Mouse (Mus musculus): ENCODE data around the gene Faap24. TPM values are rescaled to one million over a fixed set of nuclear protein-coding genes. Genes with fewer than 3 reads are reported as not detected.

Faap24 gene
- polyA plus RNA-seq (2015; fragmentation: Nextera tagmentation; extraction: Ambion mirVana), result 27.8 and 28.2 TPM in 2 replicates

- H3K9me3 ChIP-seq (replicated peaks), result no peaks in the 10 kb centered on the region
- peak within 1 kb of the TSS; percentile 77 for H3K9ac ChIP-seq
- H3K4me2 ChIP-seq, result peak within 1 kb of the TSS; percentile 85
- no peak within 1 kb of the TSS for H3K27ac ChIP-seq
- peak within 1 kb of the TSS; percentile 68 for H3K4me3 ChIP-seq
- no peaks in the 10 kb centered on the region for H3K27me3 ChIP-seq
- WGBS, result under 1% methylated on average over 28 of the region's 28 CpGs
- peaks cover 24% of the 10 kb centered on the region for H3K4me1 ChIP-seq
- peaks cover 53% of the 10 kb centered on the region for H3K36me3 ChIP-seq (ENCODE audit: poor library complexity, severe bottlenecking)
- peak; percentile 100 for ATAC-seq
Measured at GRCm38 (mm10) chr7:35396542-35397168, at the start of gene Faap24, which contains the start of gene Cep89. TSS of gene Faap24 (minus strand) at chr7:35396836. TSS of gene Cep89 (plus strand) at chr7:35397035.

- no peaks in the 10 kb centered on the region for H3K9me3 ChIP-seq (replicated peaks)
- no peak overlapping the region for H3K4me3 ChIP-seq
- peaks cover 89% of the 10 kb centered on the region for H3K36me3 ChIP-seq (ENCODE audit: poor library complexity, severe bottlenecking)
- WGBS, result 76% methylated on average over 9 of the region's 9 CpGs
- no peaks in the 10 kb centered on the region for H3K4me1 ChIP-seq
- H3K27me3 ChIP-seq, result no peaks in the 10 kb centered on the region
- H3K27ac ChIP-seq, result no peak overlapping the region
- no peak overlapping the region for H3K4me2 ChIP-seq
- ATAC-seq, result no peak
- H3K9ac ChIP-seq, result no peak overlapping the region
Measured at GRCm38 (mm10) chr7:35435266-35435665, 38.6 kb upstream of the Faap24 start.

- H3K9me3 ChIP-seq (replicated peaks), result no peaks in the 10 kb centered on the region
- no peak overlapping the region for H3K4me2 ChIP-seq
- no peaks in the 10 kb centered on the region for H3K4me1 ChIP-seq
- no peak overlapping the region for H3K9ac ChIP-seq
- 93% methylated on average over 10 of the region's 10 CpGs for WGBS
- ATAC-seq, result no peak
- H3K27ac ChIP-seq, result no peak overlapping the region
- no peaks in the 10 kb centered on the region for H3K27me3 ChIP-seq
- peaks cover 88% of the 10 kb centered on the region for H3K36me3 ChIP-seq (ENCODE audit: poor library complexity, severe bottlenecking)
- no peak overlapping the region for H3K4me3 ChIP-seq
Measured at GRCm38 (mm10) chr7:35428146-35428545, 31.5 kb upstream of the Faap24 start.

GRCm38 (mm10) chr7:35423071-35423470 is 26.4 kb upstream of the Faap24 start:
- Histone ChIP-seq H3K4me2 (no peak overlapping the region), H3K27me3 (no peaks in the 10 kb centered on the region), H3K9me3 (replicated peaks) (no peaks in the 10 kb centered on the region), H3K4me1 (no peaks in the 10 kb centered on the region), H3K27ac (no peak overlapping the region), H3K4me3 (no peak overlapping the region), H3K36me3 (ENCODE audit: poor library complexity, severe bottlenecking) (peaks cover 87% of the 10 kb centered on the region), H3K9ac (no peak overlapping the region)
- WGBS, result 95% methylated on average over 10 of the region's 10 CpGs
- ATAC-seq, result no peak

GRCm38 (mm10) chr7:35416654-35416948 is 20.0 kb upstream of the Faap24 start:
- no peak for ATAC-seq
- Histone ChIP-seq H3K36me3 (ENCODE audit: poor library complexity, severe bottlenecking) (peaks cover 94% of the 10 kb centered on the region), H3K4me3 (no peak overlapping the region), H3K9me3 (replicated peaks) (no peaks in the 10 kb centered on the region), H3K27ac (no peak overlapping the region), H3K9ac (no peak overlapping the region), H3K4me1 (no peaks in the 10 kb centered on the region), H3K4me2 (no peak overlapping the region), H3K27me3 (no peaks in the 10 kb centered on the region)
- WGBS, result 90% methylated on average over 5 of the region's 5 CpGs

GRCm38 (mm10) chr7:35415801-35416653 is 19.4 kb upstream of the Faap24 start:
- no peaks in the 10 kb centered on the region for H3K4me1 ChIP-seq
- peaks cover 94% of the 10 kb centered on the region for H3K36me3 ChIP-seq (ENCODE audit: poor library complexity, severe bottlenecking)
- WGBS, result 89% methylated on average over 9 of the region's 9 CpGs

GRCm38 (mm10) chr7:35415226-35415625 is 18.6 kb upstream of the Faap24 start:
- no peaks in the 10 kb centered on the region for H3K27me3 ChIP-seq
- H3K4me3 ChIP-seq, result no peak overlapping the region
- no peak overlapping the region for H3K27ac ChIP-seq
- H3K4me1 ChIP-seq, result no peaks in the 10 kb centered on the region
- H3K36me3 ChIP-seq (ENCODE audit: poor library complexity, severe bottlenecking), result peaks cover 94% of the 10 kb centered on the region
- ATAC-seq, result no peak
- no peak overlapping the region for H3K9ac ChIP-seq
- H3K4me2 ChIP-seq, result no peak overlapping the region
- no peaks in the 10 kb centered on the region for H3K9me3 ChIP-seq (replicated peaks)
- 77% methylated on average over 5 of the region's 5 CpGs for WGBS

More at GRCm38 (mm10) chr7:35415801-35416653, 19.4 kb upstream of the Faap24 start:
- Histone ChIP-seq H3K9me3 (replicated peaks) (no peaks in the 10 kb centered on the region), H3K27ac (no peak overlapping the region), H3K9ac (no peak overlapping the region), H3K4me3 (no peak overlapping the region), H3K4me2 (no peak overlapping the region), H3K27me3 (no peaks in the 10 kb centered on the region)
- no peak for ATAC-seq

- Histone ChIP-seq H3K9ac (no peak overlapping the region), H3K4me2 (no peak overlapping the region), H3K4me1 (peaks cover 14% of the 10 kb centered on the region), H3K27ac (no peak overlapping the region), H3K27me3 (no peaks in the 10 kb centered on the region), H3K9me3 (replicated peaks) (no peaks in the 10 kb centered on the region), H3K36me3 (ENCODE audit: poor library complexity, severe bottlenecking) (peaks cover 73% of the 10 kb centered on the region), H3K4me3 (no peak overlapping the region)
- ATAC-seq, result no peak
- WGBS, result 88% methylated on average over 4 of the region's 4 CpGs
Measured at GRCm38 (mm10) chr7:35401169-35401568, 4.5 kb upstream of the Faap24 start.

GRCm38 (mm10) chr7:35395734-35396456 is 741 bp downstream of the Faap24 start:
- Histone ChIP-seq H3K9me3 (replicated peaks) (no peaks in the 10 kb centered on the region), H3K4me1 (peaks cover 24% of the 10 kb centered on the region), H3K9ac (peak overlapping the region; percentile 69), H3K27ac (no peak overlapping the region), H3K4me3 (peak overlapping the region; percentile 68), H3K36me3 (ENCODE audit: poor library complexity, severe bottlenecking) (peaks cover 46% of the 10 kb centered on the region), H3K27me3 (no peaks in the 10 kb centered on the region), H3K4me2 (peak overlapping the region; percentile 83)
- 15% methylated on average over 17 of the region's 17 CpGs for WGBS
- ATAC-seq, result peak; percentile 8; the same call in 1 of the 2 replicates

GRCm38 (mm10) chr7:35392935-35393334 is 3.7 kb downstream of the Faap24 start:
- 67% methylated on average over 5 of the region's 5 CpGs for WGBS
- Histone ChIP-seq H3K27ac (no peak overlapping the region), H3K9me3 (replicated peaks) (no peaks in the 10 kb centered on the region), H3K9ac (no peak overlapping the region), H3K4me2 (no peak overlapping the region), H3K36me3 (ENCODE audit: poor library complexity, severe bottlenecking) (peaks cover 25% of the 10 kb centered on the region), H3K27me3 (no peaks in the 10 kb centered on the region), H3K4me1 (peaks cover 17% of the 10 kb centered on the region), H3K4me3 (no peak overlapping the region)
- no peak for ATAC-seq

GRCm38 (mm10) chr7:35388694-35389093 is 7.9 kb downstream of the Faap24 start:
- no peak for ATAC-seq
- no peak overlapping the region for H3K4me3 ChIP-seq
- no peaks in the 10 kb centered on the region for H3K9me3 ChIP-seq (replicated peaks)
- no peaks in the 10 kb centered on the region for H3K27me3 ChIP-seq
- H3K36me3 ChIP-seq (ENCODE audit: poor library complexity, severe bottlenecking), result peaks cover 13% of the 10 kb centered on the region
- H3K9ac ChIP-seq, result no peak overlapping the region
- H3K27ac ChIP-seq, result no peak overlapping the region
- H3K4me2 ChIP-seq, result no peak overlapping the region
- WGBS, result 83% methylated on average over 6 of the region's 6 CpGs
- H3K4me1 ChIP-seq, result no peaks in the 10 kb centered on the region

GRCm38 (mm10) chr7:35386525-35386952 is 10.1 kb downstream of the Faap24 start:
- no peak overlapping the region for H3K4me2 ChIP-seq
- no peak for ATAC-seq
- no peaks in the 10 kb centered on the region for H3K36me3 ChIP-seq (ENCODE audit: poor library complexity, severe bottlenecking)
- no peaks in the 10 kb centered on the region for H3K27me3 ChIP-seq
- H3K27ac ChIP-seq, result no peak overlapping the region
- H3K9ac ChIP-seq, result no peak overlapping the region
- no peak overlapping the region for H3K4me3 ChIP-seq
- 65% methylated on average over 6 of the region's 6 CpGs for whole genome bisulfite sequencing
- no peaks in the 10 kb centered on the region for H3K9me3 ChIP-seq (replicated peaks)
- no peaks in the 10 kb centered on the region for H3K4me1 ChIP-seq

Measured in forebrain, embryonic 13.5 days (tissue).